Mouse (Mus musculus): ENCODE results near the gene Hnf4a.
A peak's percentile ranks its signal among the peaks of the same experiment; 100 is the strongest.

DNA sequence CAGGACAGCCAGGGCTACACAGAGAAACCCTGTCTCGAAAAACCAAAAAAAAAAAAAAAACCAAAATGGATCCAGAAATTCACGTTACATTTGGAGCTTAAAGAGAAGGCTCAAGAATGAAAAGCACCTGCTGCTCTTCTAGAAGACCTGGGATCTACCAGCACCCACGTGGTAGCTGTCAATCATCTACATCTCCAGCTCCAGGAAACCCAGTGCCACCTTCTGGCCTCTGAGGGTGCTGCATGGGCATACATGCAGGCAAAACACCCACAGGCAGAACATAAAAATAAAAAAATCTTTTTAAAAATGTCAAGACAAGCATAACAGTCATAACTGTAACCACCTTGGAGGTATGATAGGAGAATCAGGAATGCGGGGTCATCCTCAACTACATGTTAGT lies 91.1 kb downstream of the Hnf4a start:
- TF ChIP-seq POLR2A (IDR thresholded peaks at IDR 0.05; ENCODE audit: low read depth, low read length) (no peak), JUND (conservative IDR thresholded peaks at IDR 0.05; ENCODE audit: low read depth, low read length) (no peak), ZNF384 (IDR thresholded peaks at IDR 0.05; ENCODE audit: low read depth, low read length) (no peak), ZKSCAN1 (IDR thresholded peaks at IDR 0.05; ENCODE audit: borderline replicate concordance, low read depth, low read length) (no peak), TCF12 (IDR thresholded peaks at IDR 0.05; ENCODE audit: low read depth, low read length) (no peak), MYC (IDR thresholded peaks at IDR 0.05; ENCODE audit: low read depth, low read length) (peak; percentile 94), EP300 (IDR thresholded peaks at IDR 0.05; ENCODE audit: low read length) (no peak), USF1 (IDR thresholded peaks at IDR 0.05; ENCODE audit: low read depth, low read length) (peak; percentile 61), UBTF (IDR thresholded peaks at IDR 0.05; ENCODE audit: low read depth, low read length) (no peak)
